Mouse (Mus musculus) embryonic stem cell, embryonic (primary cell): ENCODE measurements at regions not wholly inside any gene's neighbourhood (a gene's known extent, or its start where the extent isn't known, plus 50 kb on each side); places are given as distances from the start of the nearest gene placed in this dataset.
"Not testable (repeated sequence)": the region's sequence is repeated elsewhere in the genome, so short reads cannot be mapped to it uniquely, and the experiment has no call there.

ENCODE experiments used
- CTCF ChIA-PET, 4 experiments: fragments of 300-600 bp in 2 of 4; fragments of 350-600 bp in 2 of 4; sonication (Branson Sonifier 250); formaldehyde crosslinking; loops; one replicate each; lab custom pipeline; 2022; ENCODE audit warnings: inconsistent platforms in 2 of 4; lab: Charles Lee
- POLR2A ChIA-PET, 4 experiments: fragments of 300-600 bp in 2 of 4; fragments of 350-600 bp in 2 of 4; sonication (Branson Sonifier 250); formaldehyde crosslinking; loops; one replicate each; lab custom pipeline; 2022; ENCODE audit warnings: antibody characterized with exemption in 4 of 4, inconsistent platforms in 1 of 4; lab: Charles Lee

DNA sequence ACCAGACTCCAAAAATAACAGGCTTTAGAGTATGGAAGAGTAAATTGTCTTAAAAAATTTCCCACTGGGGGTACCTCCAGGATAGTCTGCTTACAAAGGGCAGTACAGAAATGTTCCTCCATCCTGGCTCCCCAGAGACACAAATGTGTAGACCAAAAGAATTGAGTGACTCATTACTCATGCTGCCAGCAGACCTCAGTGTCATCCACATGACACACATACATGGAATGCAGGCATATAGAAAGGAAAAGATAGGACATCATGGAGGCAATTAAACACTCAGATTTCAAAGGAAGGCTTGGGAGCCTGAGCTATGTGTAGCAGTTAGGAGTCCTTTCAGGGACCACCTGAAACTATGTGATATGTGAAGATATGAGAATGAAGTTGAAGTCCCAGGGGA is 245.7 kb upstream of the Gap43 start:
- CTCF ChIA-PET: no interaction called here
- POLR2A ChIA-PET: interaction anchor here in 1 of 4 experiments (0.9 kb wide), 1 partner anchor 9 kb away, joined by 3 read pairs; no protein-coding TSS in a partner anchor

DNA sequence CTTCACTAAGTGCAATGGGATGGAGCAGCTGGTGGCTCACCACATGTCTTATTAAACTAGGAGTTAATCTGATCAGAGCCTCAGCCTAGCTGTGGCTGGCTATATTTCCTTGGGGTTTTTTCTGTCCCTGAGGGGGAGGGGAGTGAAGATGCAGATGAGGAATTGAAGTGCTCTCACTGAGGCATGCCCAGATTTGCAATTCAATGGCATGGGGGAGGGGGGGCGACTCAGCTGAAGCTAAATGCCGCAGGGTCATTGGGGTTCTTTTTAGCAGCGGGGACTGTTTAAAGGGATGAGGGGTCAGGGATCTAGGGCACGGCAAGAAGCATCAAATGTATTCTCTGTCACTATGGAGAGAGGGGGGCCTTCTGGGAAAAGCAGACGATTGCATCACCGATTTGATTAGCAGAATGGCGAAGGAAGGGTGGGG is 235.1 kb upstream of the Gap43 start:
- POLR2A ChIA-PET: interaction anchor here in 2 of 4 experiments (0.6 to 1.3 kb wide), 7 partner anchors 9 to 320 kb away, joined by 3 to 7 read pairs (median 3); no protein-coding TSS in a partner anchor
- CTCF ChIA-PET: interaction anchor here in 2 of 4 experiments (0.6 kb wide), 2 partner anchors 340 to 1564 kb away, joined by 3 read pairs; partner anchors contain the start of genes Atp6v1a (in 1 of the 2) and Naa50 (in 1 of the 2)

DNA sequence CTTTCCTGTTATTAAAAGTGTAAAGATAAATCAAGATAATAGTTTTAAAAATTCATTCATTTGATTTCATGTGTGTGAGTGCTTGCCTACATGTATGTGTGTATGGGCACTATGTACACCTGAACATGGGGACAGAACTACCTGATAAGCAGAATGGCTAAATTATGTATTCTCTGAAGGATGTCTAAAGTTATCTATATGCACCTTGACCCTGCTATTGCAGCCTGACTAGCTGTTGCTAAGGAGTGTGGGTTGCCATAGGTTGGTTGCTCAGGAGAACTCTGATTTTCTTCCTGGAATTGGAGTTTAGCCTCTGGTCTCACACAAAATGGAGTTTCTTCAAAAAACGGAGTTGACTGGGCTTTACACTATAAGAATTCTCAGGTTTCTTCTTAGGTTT is 234.5 kb upstream of the Gap43 start:
- POLR2A ChIA-PET: interaction anchor here in 2 of 4 experiments (0.6 to 1.3 kb wide), 6 partner anchors 8 to 320 kb away, joined by 3 to 7 read pairs (median 4); no protein-coding TSS in a partner anchor
- CTCF ChIA-PET: no interaction called here

DNA sequence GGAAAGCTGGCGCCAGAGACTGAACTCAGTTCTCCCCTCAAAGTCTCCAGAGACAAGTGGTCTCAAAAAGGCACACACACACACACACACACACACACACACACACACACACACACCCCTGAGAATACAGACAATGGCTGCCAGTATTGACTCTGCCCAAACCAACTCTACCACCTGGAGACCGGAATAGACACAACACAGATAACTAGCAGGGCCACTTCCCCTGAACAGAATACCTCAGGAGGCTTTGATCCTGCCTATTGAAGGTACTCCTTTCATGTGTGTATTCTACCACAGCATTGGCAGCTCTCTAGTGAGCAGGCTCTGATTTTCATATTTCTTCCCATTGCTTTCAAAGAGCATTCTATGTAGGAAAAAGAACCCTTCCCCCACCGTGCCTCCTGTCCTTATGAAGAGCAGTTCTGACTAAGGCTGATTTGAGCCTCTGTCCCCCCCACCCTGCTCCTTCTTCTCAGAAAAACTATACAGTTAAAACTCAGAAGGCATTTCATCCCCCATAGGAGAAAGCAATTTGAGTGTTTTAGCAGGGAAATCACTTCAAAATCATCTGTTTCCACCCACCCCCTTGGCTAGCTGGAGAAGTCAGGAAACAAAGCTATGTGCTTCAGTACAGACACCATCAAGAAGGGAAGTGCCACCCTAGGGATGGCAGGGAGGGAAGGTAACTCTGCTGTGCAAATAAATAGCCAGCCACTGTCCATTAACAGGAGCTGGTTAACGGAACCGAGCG is 230.0 kb upstream of the Gap43 start:
- ChIA-PET CTCF (no interaction called here), POLR2A (interaction anchor here in 1 of 4 experiments (0.6 kb wide), 2 partner anchors 332 to 343 kb away, joined by 3 read pairs; no protein-coding TSS in a partner anchor)

DNA sequence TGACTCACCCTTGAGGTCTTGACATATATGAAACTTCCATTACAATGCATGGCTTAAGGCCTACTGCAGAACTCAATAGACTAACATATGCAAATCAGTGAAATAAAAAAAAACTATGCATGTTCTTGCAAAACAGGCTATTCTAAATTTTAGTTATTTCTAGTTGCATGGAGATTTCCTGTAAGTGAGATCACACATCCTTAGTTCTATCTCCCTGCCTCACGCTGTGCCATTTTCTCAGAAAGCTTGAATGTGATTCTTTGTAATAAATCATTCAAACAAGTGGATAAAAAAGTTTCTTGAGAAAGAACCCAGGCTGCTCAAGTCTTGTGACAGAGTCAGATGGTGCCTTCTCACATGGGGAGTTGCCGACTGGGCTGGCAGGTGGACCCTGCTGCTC is 228.9 kb upstream of the Gap43 start:
- CTCF ChIA-PET: no interaction called here
- POLR2A ChIA-PET: no interaction called here

DNA sequence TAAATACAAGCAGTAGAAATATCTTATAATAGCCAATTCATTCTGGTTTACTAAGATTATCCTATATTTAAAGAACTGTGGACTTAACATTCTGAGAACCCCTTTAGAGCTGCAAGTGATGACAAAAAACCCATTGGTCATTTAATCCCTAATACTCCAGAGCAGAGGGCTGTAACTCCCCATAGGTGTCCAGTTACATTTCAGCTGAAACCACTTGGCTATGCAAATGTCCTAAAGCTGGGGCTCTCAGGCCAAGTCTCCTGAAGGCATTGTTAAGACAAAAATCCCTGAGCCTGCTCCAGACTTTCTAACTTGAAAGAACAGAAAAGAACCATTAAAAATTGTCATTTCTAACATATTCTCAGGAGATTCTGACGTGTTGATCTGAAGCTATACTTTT is 209.1 kb upstream of the Gap43 start:
- ChIA-PET CTCF (no interaction called here), POLR2A (interaction anchor here in 1 of 4 experiments (0.7 kb wide), 1 partner anchor 281 kb away, joined by 3 read pairs; no protein-coding TSS in a partner anchor)

DNA sequence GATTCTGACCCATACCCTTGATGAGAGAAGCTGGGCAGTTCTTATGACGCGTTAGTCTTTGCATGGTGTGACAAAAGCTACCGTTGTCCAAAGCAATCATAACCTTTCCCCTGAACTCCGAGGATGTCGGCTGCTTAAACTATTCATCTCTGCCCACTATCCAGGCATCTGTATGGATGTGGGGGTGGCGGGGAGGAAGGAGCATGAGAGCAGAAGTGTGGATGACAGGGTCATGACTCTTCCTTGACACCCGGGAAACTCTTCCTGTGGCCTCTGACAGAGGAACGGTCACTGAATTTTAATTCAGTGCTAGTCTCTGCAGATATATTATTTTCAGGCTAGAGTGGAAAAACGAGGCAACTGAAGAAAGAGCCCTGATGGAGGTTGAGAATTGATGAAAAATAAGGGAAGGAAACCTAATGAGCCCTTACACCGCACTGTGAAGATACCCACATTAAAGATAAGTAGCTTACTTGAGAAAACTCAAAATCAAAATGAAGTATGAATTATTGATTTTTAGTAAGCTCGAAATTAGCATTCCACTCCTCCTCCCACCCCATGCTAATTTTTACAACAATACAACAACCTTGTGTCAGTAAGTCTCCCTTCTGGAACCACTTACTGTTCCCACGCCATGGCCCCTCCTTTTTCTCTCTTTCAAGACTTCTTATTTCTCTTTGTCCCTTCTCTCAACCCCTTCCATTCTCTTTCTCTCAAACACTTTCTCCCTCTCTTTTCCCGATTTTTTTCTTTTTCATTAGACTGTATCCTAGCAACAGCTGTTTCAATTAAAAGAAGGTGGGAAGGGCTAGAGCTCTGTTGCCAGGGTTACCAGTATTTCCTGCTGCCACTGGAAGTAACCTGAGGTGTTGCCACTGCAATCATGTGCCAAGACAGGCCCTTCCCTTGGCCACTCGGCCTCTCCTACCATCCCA is 206.0 kb upstream of the Gap43 start:
- POLR2A ChIA-PET: interaction anchor here in 1 of 4 experiments (0.6 kb wide), 1 partner anchor 331 kb away, joined by 5 read pairs; no protein-coding TSS in a partner anchor
- CTCF ChIA-PET: no interaction called here

DNA sequence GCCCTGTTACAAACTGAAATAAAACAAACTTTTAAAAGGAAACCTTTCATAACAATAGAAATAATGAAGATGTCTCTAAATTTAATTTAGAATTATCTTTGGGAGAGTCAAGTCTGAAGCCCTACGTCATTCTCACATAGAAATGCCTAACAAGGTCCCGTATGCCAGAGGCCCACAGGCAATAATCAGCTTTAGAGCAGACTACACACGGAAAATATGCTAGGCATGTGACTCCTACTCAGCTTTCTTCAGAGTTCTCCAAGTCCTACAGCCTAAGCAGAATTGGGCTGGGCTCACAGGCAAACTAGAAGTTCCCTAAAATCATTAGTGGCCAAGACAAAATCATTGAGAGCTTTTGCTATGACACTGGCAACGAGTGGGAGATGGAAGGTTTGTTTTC is 176.9 kb upstream of the Gap43 start:
- CTCF ChIA-PET: no interaction called here
- POLR2A ChIA-PET: no interaction called here

DNA sequence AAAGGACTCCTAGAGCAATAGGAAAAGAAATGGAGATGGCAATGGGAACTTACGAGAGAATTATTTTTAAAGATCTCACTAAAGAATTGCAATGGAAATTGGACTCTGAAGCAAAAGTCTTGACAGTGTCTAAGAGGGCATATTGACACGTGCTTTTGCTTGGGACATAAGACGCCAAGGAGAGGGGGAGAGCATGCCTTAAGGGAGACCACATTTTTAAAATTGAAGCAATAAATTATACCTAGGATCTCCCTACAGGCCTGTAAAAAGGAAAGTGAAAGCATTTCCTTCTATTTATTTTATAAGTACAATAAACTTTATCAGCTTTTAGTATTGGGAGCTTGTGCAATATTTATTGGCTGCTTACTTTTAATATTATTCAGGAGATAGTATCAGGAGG is 175.5 kb upstream of the Gap43 start:
- POLR2A ChIA-PET: no interaction called here
- CTCF ChIA-PET: no interaction called here

DNA sequence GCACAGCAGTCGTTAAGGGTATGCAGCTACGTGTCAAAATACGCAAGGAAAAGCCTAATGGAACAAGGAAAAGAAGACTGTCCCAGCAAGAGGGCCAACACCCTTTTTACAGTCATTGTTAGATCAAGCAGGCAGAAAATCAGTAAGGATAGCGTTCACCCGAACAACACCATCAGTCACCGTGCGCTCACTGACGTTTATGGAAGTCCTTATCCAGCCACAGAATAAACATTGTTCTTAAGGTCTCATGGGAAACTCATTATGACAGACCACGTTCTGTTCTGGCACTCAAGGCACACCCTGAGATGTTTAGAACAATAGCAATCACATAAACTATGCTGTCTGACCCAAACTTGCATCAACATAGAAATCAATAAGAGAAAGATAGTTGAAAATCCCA is 164.7 kb upstream of the Gap43 start:
- ChIA-PET CTCF (interaction anchor here in 1 of 4 experiments (0.6 kb wide), 1 partner anchor 12 kb away, joined by 3 read pairs; no protein-coding TSS in a partner anchor), POLR2A (interaction anchor here in 2 of 4 experiments (0.6 kb wide), 2 partner anchors 17 to 237 kb away, joined by 3 to 6 read pairs; no protein-coding TSS in a partner anchor)

DNA sequence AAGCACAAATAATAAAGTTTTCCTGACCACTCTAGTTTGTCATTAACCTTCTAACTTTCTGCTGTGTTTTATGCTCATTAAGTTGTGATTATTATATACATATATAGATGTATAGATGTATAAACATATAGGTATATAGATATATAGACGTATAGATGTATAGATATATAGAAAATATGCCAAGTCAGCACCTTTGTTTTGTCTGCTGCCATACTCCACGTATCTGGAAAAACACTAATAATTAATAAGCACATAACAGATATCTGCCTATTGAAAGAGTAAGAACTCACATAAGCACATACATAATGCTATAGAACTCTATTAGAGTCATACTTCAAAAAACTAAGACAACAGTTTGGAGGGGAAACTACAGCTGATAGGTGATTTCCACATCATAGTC is 161.3 kb upstream of the Gap43 start:
- POLR2A ChIA-PET: no interaction called here
- CTCF ChIA-PET: no interaction called here

DNA sequence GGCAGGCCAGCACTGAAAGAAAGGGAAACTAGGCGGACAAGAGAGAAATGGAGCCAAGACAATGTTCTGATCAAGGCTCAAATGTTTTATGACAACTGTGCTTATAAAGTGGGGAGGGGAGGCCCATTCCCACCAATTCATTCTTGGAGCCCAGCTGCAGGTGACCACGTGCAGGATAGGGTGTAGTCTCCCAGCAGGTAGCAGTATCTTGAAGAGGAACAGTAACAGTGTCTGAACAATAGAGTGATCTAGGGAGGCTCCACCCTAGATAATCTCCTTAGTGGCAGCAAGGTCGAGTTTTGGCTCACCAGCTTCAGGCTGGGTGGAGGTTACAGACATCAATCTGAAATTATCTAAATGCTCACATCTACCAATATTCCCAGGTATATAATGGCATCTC is 160.7 kb upstream of the Gap43 start:
- CTCF ChIA-PET, POLR2A ChIA-PET: not testable (repeated sequence)

DNA sequence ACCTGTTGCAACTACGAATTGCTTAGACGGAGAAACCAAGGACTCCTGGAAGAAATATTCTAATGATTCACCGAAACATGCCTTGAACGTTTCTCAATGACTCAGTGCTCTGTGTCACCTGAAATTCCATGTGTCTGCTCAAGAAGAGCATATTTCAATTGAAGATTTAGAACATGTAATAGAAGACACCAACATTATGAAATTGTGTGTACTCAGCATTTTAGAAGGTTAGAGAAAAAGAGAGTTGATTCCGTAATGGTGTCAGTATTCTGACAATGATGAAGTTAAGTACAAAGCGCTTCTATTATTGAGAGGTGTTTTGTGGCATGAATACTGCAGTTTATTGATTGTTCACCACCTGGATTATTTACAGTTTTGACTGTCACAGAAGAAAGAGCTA is 159.1 kb upstream of the Gap43 start:
- POLR2A ChIA-PET: interaction anchor here in 1 of 4 experiments (0.6 kb wide), 1 partner anchor 376 kb away, joined by 4 read pairs; the partner anchor contains the start of gene Zbtb20
- CTCF ChIA-PET: no interaction called here

DNA sequence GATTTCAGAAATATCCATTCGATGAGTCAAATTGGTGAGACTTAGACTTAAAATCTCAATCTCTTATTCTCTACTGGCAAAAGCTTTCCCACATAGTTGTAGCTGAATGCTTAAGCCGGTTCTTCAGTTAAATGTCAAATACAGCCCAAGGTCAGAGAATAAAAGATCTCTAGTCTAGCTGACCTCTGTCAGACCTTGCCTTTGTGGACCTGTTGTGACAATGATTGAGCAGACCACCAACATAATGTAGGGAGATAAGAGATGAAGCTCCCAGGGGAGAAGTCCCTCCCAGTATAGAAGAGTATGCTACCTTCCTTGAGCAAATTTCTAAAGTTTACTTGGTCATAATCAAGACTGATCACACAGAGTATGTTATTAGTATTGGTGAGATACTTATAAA is 157.9 kb upstream of the Gap43 start:
- POLR2A ChIA-PET: interaction anchor here in 3 of 4 experiments (0.6 to 0.7 kb wide), 5 partner anchors 197 to 1880 kb away, joined by 4 to 13 read pairs (median 5); no protein-coding TSS in a partner anchor

DNA sequence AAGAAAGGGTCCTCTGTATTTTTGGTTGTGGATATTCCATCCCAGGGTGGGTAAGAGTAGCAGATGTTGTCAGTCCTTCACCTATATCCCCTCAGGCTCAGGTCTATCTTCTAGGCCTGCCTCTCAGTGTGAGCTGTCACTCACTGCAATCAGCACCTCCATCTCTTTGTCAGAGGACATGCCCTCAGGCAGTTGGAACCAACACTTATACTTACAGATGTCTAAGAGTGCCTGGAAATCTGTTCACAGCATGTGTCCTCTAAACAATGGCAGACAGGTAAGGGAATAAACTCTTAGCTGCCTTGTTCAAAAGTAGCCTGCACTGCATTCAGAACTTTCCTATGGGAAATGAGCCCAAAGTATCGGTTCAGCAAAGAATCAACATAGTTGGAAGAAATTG is 153.1 kb upstream of the Gap43 start:
- CTCF ChIA-PET: interaction anchor here in 3 of 4 experiments (0.5 to 0.8 kb wide), 3 partner anchors 12 to 329 kb away, joined by 3 read pairs; no protein-coding TSS in a partner anchor
- POLR2A ChIA-PET: no interaction called here

More for the DNA sequence above, 157.9 kb upstream of the Gap43 start:
- CTCF ChIA-PET: interaction anchor here in 1 of 4 experiments (0.7 kb wide), 1 partner anchor 24 kb away, joined by 21 read pairs; no protein-coding TSS in a partner anchor

DNA sequence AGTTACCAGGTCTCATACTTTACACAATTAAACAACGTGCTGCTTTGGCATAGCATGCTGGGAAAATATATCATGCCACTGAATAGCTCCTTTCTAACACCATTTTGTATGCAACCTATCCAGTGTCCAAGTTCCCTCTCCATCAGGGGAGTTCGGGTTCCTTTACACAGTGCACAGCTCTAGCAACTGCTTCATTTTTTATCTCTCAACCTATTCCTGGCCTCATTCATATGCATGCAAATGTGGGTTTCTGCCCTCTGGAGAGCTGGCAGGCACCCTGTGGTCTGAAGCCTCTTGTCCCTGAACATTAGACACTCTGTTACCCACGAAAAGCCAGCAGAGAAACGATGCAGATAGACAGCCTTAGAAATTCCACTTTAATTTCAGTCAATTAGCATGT is 148.3 kb upstream of the Gap43 start:
- ChIA-PET POLR2A (interaction anchor here in 1 of 4 experiments (0.9 kb wide), 1 partner anchor 16 kb away, joined by 3 read pairs; no protein-coding TSS in a partner anchor), CTCF (interaction anchor here in 1 of 4 experiments (0.6 kb wide), 1 partner anchor 1423 kb away, joined by 9 read pairs; no protein-coding TSS in a partner anchor)

DNA sequence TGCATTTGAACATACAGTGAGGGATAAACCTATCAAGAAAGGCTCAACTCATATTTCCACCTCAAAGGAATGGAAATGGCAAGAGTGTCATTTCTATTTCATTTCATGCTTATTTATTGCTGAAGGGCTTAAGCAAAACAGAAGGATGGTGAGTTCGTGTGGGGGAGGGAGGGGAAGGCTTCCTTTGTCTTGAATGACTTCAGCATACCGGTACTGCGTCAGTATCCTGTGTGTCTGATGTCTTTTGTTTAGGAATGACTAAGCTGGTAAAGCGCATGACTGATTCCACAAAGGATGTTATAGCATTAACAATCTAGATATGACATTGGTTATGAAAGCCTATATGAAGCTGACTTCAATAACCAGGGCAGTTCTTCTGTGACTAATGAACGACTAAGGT is 139.5 kb upstream of the Gap43 start:
- POLR2A ChIA-PET: no interaction called here
- CTCF ChIA-PET: no interaction called here

DNA sequence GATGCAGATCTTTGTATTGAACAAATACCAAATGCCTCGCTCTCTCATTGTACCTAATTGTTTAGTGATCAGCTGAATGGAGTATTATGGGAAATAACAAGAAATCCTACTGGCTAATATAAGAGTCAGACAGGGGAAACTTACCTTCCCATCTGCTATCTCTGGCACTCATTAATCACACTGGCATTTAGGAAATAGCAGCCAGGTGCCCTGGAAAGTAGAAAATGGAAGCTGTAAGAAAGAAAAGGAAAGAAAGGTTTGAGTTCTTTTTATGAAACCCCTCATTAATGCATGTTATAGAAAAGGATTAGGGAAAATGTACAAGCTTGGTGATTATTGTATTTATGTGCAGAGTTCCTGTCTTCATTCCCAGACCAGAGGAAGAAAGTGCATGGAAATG is 126.5 kb upstream of the Gap43 start:
- CTCF ChIA-PET: no interaction called here
- POLR2A ChIA-PET: interaction anchor here in 1 of 4 experiments (1.3 kb wide), 1 partner anchor 14 kb away, joined by 3 read pairs; no protein-coding TSS in a partner anchor
